Mouse (Mus musculus): ENCODE measurements at regions not wholly inside any gene's neighbourhood (a gene's known extent, or its start where the extent isn't known, plus 50 kb on each side); places are given as distances from the start of the nearest gene placed in this dataset.

DNA sequence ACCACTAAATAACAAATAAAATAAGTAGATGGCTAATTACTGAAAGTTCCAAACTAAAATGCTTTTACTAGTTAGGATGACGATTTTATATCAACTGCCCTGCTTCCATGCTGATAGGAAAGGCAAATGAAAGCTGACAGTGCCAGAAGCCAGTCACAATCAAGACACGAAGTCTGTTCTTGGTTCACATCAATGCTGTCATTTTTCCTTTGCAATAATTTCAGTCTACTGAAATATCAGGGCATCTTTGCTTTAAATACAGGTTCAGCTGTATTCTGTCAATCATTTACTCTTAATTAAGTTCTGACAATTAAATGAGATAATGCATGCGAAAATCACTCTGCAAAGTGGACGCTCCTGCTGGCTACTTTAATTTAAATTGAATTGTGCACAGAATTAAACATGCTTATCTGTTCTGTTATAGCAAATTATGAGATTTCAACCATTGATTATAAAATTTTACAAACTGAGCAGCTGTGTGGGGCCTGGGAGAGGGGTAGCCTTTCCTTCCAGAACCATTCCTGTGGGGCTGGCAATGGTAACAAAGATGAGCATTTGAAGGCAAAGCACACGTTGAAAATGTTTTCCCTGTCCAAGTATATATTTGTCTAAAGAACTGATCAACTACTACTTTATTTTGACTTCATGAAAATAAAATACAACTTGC lies 160.1 kb upstream of the Cttnbp2 start:
- DNase-seq (ENCODE audit: low spot score) = no peak

DNA sequence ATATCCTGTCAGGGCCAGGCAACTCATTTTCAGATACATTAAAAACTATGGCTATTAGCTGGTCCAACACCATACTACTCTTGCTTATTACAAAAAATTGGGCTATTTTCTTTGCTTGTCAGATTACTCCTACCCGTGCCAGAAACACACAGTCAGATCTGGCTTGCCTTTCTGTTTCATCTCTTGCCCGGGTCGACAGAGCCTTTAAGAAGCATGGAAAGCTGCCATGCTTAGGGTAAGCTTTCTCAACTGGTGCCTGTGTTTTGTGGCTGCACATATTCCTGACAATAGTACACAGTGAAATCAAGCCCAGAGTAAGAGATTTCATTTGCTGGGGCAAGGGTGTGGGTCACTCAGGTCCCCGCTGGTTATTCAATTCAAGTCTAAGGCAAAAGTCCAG lies 162.5 kb upstream of the Cttnbp2 start:
- no peak for DNase-seq (ENCODE audit: low spot score)

DNA sequence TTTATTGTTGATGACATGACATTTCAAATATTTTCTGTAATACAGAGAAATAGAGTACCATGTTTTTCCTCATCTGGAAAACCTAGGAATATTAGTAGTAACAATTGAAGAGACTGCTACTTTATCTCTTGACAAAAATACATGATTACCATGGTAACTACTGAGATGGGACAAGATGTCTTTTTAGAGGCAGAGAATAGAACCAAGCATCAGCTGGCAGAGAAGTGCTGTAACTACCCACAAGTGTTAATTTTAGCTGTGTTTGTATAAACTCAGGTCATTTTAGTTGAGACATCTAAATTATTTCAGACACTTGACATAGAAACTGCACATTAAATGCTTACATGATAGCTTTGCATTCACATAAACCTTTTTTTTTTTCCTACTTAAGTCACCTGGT lies 166.1 kb upstream of the Cttnbp2 start:
- peak; percentile 48 for DNase-seq (ENCODE audit: low spot score)

DNA sequence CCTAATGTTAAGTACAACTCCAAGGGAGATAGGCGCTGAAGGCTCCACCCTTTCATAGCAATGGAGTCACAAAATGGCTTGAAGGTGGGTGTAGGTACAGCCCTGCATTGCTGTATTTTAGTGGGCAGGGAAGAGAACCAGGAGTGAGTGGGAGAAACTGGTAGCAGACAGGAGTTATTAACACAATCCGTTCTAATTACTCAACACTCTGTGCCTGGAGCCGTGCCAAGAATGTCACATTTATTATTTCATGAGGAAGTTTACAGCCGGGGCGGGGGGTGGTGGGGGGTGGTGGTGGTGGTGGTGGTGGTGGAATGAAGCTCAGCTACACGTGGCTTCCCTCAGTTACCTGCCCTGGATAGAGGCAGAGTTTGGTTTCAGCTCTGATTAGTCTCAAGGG lies 166.3 kb upstream of the Lsm8 start:
- DNase-seq (ENCODE audit: low spot score) = no peak

DNA sequence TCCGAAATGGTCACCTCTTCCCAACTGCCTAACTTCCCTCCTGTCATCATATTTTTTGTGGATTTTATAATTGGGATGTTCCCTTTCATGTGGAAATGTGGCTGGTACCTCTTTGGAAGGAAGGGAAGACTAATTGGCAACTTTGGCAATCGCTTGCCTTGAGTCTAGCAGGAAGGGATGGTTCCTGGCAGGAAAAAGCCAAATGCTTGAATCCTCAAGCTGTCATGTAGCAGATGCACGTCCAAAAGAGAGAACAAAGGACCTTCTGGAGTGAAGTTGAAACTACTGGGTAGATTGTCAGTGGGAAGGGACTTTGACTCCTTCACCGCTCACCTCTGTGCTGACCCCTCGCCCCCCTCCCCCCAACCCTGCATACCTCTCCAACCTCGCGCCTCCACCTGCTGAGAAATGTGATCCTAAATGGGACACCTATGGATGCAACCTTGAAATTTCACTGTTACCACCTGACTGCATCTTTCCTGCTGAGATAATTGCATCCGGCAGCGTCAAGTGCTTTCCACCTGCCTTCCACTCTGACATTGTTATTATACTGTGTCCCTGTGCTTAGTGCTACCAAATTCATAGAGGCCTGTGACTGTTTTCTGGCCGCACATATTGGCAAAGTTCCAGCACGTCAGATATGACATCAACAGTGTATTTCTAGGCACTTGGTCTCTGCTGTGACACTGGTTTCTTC lies 159.6 kb upstream of the Lsm8 start:
- DNase-seq (ENCODE audit: low spot score) = no peak

DNA sequence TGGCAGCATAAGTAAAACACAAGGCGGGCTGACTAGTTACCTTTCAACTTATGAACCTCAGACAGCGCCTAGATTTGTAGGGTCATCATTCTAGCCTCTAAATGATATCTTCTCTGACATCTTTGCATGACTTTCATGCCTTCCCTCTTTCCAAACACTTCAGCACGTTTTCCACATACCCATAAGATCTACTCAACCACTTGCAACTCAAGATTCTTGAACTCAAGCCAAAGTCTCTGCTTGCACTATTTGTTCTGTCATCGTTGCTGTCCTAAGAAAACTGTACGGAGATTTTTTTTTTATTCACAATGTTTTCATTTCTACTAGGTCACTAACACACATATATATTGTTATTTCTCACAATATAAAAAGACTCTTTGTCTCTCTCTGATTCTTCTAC lies 150.8 kb upstream of the Lsm8 start:
- DNase-seq (ENCODE audit: low spot score) = no peak

DNA sequence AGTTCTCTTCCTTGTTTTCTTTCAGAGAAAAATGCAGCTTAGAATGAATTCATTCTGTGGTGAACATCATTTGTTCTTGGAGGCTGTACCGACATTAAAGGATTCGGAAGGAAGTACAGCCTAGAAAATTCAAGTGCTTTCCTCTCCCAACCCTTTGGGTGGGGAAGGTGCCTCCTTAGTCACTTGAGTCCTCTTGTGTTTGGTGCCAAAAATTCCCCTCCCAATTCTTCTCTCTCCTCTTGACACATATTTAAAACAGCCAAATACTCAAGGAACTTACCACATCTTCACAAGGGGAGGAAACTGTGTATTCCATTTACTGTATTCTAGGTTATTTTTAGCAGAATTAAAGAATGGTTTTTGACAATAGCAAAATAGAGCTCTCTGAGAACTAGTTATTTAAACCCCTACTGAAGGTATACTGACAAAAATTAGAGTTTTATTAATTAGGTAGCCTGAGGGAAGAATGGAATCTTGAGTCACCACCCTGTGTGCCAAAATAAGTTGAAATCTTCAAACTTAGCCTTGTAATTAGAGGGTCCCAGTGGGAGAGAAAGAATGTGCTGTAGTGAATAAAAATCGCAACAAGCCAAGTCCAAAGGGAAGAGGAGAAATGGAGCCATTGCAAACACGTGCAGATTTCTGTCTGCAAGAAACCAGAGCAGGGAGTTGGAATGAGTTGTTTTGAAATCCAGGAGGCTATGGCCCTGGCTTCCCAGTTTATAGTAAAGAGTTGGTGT lies 149.2 kb upstream of the Lsm8 start:
- DNase-seq (ENCODE audit: low spot score) = no peak

DNA sequence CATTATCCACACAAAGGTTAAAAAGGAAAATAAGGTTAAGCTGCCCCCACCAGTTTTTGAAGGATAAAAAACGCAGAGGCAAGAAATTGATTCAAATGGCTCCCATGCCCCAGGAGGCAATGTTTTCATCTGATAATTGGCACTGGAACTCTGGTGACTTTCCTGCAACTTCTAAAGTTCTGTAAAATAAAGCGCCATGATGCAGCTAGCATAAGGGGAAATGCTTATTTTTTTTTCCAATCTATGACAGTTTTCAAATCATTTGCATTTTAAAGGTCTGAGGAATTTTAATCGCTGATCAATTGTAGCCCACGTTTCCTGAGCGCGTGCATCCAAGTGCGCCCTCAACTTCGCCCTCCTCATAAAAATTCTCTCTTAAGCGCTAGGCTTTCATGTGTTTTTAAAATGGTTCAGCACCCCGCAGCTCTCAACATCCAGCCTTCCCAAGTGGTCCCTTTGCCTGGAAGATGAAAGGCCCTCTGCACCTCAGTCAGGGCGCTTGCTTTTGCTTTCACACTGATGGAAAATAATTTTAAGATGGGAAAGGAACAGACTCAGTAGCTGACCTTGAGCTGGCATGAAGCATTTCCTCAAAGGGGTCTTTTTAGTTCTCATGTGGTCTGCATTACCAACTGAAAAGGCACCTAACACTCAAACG lies 148.5 kb upstream of the Lsm8 start:
- no peak for DNase-seq (ENCODE audit: low spot score)

DNA sequence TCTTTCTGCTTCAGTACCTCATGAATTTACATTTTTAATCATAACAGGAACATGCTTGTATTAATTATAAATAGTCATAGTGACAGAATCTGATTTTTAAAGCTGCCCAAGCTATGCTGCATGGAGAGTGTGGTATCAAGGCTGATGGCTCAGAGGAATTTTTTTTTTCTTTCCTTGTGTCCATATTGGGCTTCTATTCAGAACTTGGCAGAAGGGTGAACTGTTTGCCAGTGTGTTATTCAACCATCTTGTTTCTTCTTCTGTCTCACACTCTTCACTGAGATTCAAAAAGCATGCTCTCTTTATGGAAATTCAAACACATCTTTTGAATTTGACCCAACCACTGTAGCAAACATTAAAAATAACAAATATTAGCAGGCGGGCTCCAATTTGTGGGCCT lies 137.6 kb upstream of the Lsm8 start:
- no peak for DNase-seq (ENCODE audit: low spot score)

DNA sequence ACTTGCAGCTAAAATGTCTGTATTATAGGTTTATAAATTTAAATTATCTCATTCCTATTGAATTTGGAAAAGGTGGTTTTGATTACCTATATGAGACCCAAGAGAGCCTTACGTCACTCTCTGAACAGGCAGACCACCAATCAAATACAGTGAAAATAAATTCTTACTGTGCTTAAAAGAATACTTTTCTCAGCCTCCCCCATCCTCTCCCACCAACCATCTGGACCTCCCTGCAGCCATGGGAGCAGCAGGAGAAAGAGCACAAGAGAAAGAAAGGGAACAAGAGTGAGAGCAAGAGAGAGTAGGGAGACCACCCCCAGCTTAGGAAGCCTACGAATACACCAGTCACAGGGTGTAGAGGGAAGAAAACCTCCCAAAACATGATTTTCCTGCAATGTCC lies 99.5 kb upstream of the Lsm8 start:
- no peak for DNase-seq (ENCODE audit: low spot score)

DNA sequence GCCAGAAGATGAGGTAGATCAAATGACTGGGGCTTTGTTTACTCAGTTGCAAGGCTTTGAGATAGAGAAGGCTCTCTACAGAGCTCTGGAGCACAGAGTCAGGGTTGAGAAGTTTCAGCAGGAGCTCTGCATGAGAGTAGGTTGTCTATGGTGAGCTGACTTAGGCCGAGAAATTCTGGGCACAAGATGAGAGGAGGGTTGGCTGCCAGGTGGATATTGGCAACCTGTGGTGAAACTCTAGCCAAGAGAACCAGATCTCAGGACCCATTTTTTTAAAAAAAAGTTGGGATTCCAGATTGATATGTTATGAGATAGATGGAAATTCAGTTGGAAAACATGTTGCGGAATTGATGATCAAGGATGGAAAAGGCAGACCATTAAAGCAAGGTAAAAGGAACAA lies 83.8 kb upstream of the Lsm8 start:
- DNase-seq (ENCODE audit: low spot score) = no peak

DNA sequence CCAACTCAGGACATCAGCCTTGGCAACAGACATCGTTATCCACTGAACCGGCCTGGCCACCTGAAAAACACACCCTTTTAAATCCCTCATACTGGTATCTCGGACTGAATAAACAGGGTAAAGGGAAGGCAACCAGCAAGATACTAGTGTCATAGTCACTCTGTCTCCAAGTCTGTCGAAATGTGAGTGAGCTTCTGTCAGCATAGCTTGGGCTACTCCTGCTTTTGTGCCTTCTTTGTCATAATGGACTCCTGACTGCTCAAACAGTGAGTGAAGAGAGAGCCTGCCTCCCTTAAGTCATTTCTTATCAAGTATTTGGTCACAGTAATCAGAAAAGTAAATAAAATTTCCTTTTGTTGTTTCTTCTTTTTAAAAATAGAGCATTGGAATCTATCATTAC lies 53.0 kb upstream of the Lsm8 start:
- no peak for DNase-seq (ENCODE audit: low spot score)

DNA sequence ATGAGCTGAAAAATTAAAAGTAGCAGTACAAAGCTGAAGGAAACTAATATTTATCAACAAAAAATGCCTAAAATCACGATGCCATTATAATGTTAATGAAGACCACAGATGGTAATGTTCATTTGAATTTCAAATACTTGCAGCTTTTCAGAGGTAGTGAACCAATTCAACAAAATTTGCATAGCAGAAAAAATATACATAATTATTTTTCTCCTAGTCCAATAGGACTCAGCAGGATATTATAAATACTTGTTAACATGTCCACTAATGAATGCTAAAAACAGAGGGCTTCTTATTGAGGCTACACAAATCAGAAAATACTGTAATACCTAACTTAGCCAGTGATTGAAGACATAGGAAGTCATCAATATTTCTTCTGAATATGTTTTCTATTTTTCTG lies 52.5 kb upstream of the Lsm8 start:
- DNase-seq (ENCODE audit: low spot score) = no peak

DNA sequence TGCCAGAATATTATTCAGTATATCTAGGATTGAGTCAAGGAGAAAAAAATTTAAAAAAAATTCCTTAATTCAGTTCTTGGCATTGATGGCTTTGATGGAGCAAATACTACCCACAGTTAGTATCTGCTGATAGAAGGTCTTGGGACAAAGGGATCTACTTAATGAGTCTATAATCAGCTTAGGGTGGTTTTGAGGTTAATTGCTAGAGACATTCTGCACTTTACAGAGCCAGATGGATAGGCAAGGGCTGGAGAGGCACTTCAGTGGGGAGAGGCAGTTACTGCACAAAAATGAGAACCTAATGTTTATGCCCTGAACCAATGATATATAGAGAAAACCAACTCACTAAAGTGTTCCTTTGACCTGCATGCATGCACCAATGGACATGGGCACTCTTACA lies 51.8 kb upstream of the Lsm8 start:
- DNase-seq (ENCODE audit: low spot score) = no peak
